Mouse (Mus musculus) liver, embryonic 18 days (tissue): Measurements from ENCODE around the gene Alg11. TPM values are rescaled to one million over a fixed set of nuclear protein-coding genes. Genes with fewer than 3 reads are reported as not detected.

Experiments used
- polyA plus RNA-seq: library from polyadenylated mRNA; depleted of rRNA; stranded (reverse); fragments of >200 nt; gene quantifications from 2 replicates; pipeline ENCODE4 v1.2.3, GENCODE M21; 2012; rRNA removed

The Alg11 gene
- 5.4 and 5.7 TPM in 2 replicates for polyA plus RNA-seq

GRCm38 (mm10) chr8:22060446-22060889 is at the start of gene Alg11:
Alg11 (plus strand) TSS chr8:22060721.

GRCm38 (mm10) chr8:22059821-22060445 is 588 bp upstream of the Alg11 start, which contains the start of gene Atp7b:
Atp7b (minus strand) TSS chr8:22060305.

Other genes starting within 250 kb of the Alg11 start
- not detected in 2 replicates for gene Defb50, start 237.2 kb upstream of the Alg11 start, polyA plus RNA-seq
- not detected in 2 replicates for gene Defb2, start 220.8 kb upstream of the Alg11 start, polyA plus RNA-seq
- gene Defb10, start 201.8 kb upstream of the Alg11 start, polyA plus RNA-seq = not detected in 2 replicates
- not detected in 2 replicates for gene Defb9, start 175.3 kb upstream of the Alg11 start, polyA plus RNA-seq
- gene Defb11, start 154.3 kb upstream of the Alg11 start, polyA plus RNA-seq = not detected in 2 replicates
- not detected in 2 replicates for gene Defb15, start 128.0 kb upstream of the Alg11 start, polyA plus RNA-seq
- not detected in 2 replicates for gene Defb35, start 122.4 kb upstream of the Alg11 start, polyA plus RNA-seq
- not detected in 2 replicates for gene Defb13, start 114.0 kb upstream of the Alg11 start, polyA plus RNA-seq
- not detected in 2 replicates for gene Fam90a1a, start 102.0 kb upstream of the Alg11 start, polyA plus RNA-seq
- gene Ccdc70, start 90.9 kb upstream of the Alg11 start, polyA plus RNA-seq = not detected in 2 replicates
- gene Atp7b, start 416 bp upstream of the Alg11 start, polyA plus RNA-seq = 7.0 and 9.3 TPM in 2 replicates
- gene Nek5, start 64.3 kb downstream of the Alg11 start, polyA plus RNA-seq = 0.14 and 0.15 TPM in 2 replicates
- gene Nek3, start 105.7 kb downstream of the Alg11 start, polyA plus RNA-seq = 1.5 and 1.6 TPM in 2 replicates
- gene Ckap2, start 125.1 kb downstream of the Alg11 start, polyA plus RNA-seq = 10.5 and 12.2 TPM in 2 replicates
- gene Vps36, start 132.1 kb downstream of the Alg11 start, polyA plus RNA-seq = 5.2 and 5.3 TPM in 2 replicates
- 1.7 and 2.2 TPM in 2 replicates for gene Thsd1, start 166.6 kb downstream of the Alg11 start, polyA plus RNA-seq
- not detected in 2 replicates for gene Tpte, start 222.7 kb downstream of the Alg11 start, polyA plus RNA-seq